Mouse (Mus musculus): ENCODE results near the gene Map3k3. TPM values are rescaled to one million over a fixed set of nuclear protein-coding genes. Genes with fewer than 3 reads are reported as not detected.
"Not testable (repeated sequence)": the region's sequence is repeated elsewhere in the genome, so short reads cannot be mapped to it uniquely, and the experiment has no call there.

The Map3k3 gene
- total RNA-seq, 2 experiments from 2014 or later = 24.2 to 29.1 TPM

- intact Hi-C loops (cut with DNase I) = not testable (repeated sequence)
- peak in 1 of 2 experiments; percentile 19 for DNase-seq (ENCODE audit: low spot score in 2 of 2)
Observed at GRCm38 (mm10) chr11:106066616-106067015, 17.8 kb upstream of the Map3k3 start.

GRCm38 (mm10) chr11:106073774-106074173 lies 10.6 kb upstream of the Map3k3 start:
- intact Hi-C loops (cut with DNase I) = no loop called here
- DNase-seq (ENCODE audit: low spot score in 2 of 2) = no peak

- intact Hi-C loops (cut with DNase I) = no loop called here
- peak; percentile 50 to 53 for DNase-seq (ENCODE audit: low spot score in 2 of 2)
Observed at GRCm38 (mm10) chr11:106076321-106076720, 8.1 kb upstream of the Map3k3 start.

- peak; percentile 50 to 61 for DNase-seq (ENCODE audit: low spot score in 2 of 2)
- intact Hi-C loops (cut with DNase I) = no loop called here
Observed at GRCm38 (mm10) chr11:106084911-106085561, 623 bp downstream of the Map3k3 start.

GRCm38 (mm10) chr11:106098223-106098622 lies 13.8 kb downstream of the Map3k3 start:
- intact Hi-C loops (cut with DNase I) = no loop called here
- DNase-seq (ENCODE audit: low spot score in 2 of 2) = no peak

GRCm38 (mm10) chr11:106102866-106103265 lies 18.5 kb downstream of the Map3k3 start:
- intact Hi-C loops (cut with DNase I) = no loop called here
- no peak for DNase-seq (ENCODE audit: low spot score in 2 of 2)

- DNase-seq (ENCODE audit: low spot score in 2 of 2) = no peak
- intact Hi-C loops (cut with DNase I) = no loop called here
Observed at GRCm38 (mm10) chr11:106106047-106106587, 21.7 kb downstream of the Map3k3 start.

GRCm38 (mm10) chr11:106111688-106112087 lies 27.3 kb downstream of the Map3k3 start:
- DNase-seq (ENCODE audit: low spot score in 2 of 2) = no peak
- intact Hi-C loops (cut with DNase I) = no loop called here

- DNase-seq (ENCODE audit: low spot score in 2 of 2) = no peak
- intact Hi-C loops (cut with DNase I) = no loop called here
Observed at GRCm38 (mm10) chr11:106122221-106122620, 37.8 kb downstream of the Map3k3 start.

- DNase-seq (ENCODE audit: low spot score in 2 of 2) = peak; percentile 9 to 26
Observed at GRCm38 (mm10) chr11:106122736-106123135, 38.3 kb downstream of the Map3k3 start.

GRCm38 (mm10) chr11:106124784-106125183 lies 40.4 kb downstream of the Map3k3 start:
- intact Hi-C loops (cut with DNase I) = no loop called here
- no peak for DNase-seq (ENCODE audit: low spot score in 2 of 2)

More at GRCm38 (mm10) chr11:106122736-106123135, 38.3 kb downstream of the Map3k3 start:
- intact Hi-C loops (cut with DNase I) = no loop called here

GRCm38 (mm10) chr11:106125827-106126226 lies 41.4 kb downstream of the Map3k3 start:
- no peak for DNase-seq (ENCODE audit: low spot score in 2 of 2)
- intact Hi-C loops (cut with DNase I) = no loop called here

GRCm38 (mm10) chr11:106126727-106127373 lies 42.4 kb downstream of the Map3k3 start:
- intact Hi-C loops (cut with DNase I); DNase-seq (ENCODE audit: low spot score in 2 of 2): not testable (repeated sequence)

- DNase-seq (ENCODE audit: low spot score in 2 of 2) = no peak
- intact Hi-C loops (cut with DNase I) = no loop called here
Observed at GRCm38 (mm10) chr11:106129477-106129876, 45.1 kb downstream of the Map3k3 start.

- no peak for DNase-seq (ENCODE audit: low spot score in 2 of 2)
- intact Hi-C loops (cut with DNase I) = no loop called here
Observed at GRCm38 (mm10) chr11:106132516-106132915, 48.1 kb downstream of the Map3k3 start.

GRCm38 (mm10) chr11:106134580-106135528 lies 50.4 kb downstream of the Map3k3 start:
- peak; percentile 48 to 50 for DNase-seq (ENCODE audit: low spot score in 2 of 2)
- intact Hi-C loops (cut with DNase I) = no loop called here

- intact Hi-C loops (cut with DNase I) = no loop called here
- DNase-seq (ENCODE audit: low spot score in 2 of 2) = no peak
Observed at GRCm38 (mm10) chr11:106151219-106151618, 66.8 kb downstream of the Map3k3 start.

- peak in 1 of 2 experiments; percentile 77 for DNase-seq (ENCODE audit: low spot score in 2 of 2)
- intact Hi-C loops (cut with DNase I) = no loop called here
Observed at GRCm38 (mm10) chr11:106152132-106152531, 67.7 kb downstream of the Map3k3 start.

GRCm38 (mm10) chr11:106154091-106154490 lies 69.7 kb downstream of the Map3k3 start:
- intact Hi-C loops (cut with DNase I) = no loop called here
- DNase-seq (ENCODE audit: low spot score in 2 of 2) = no peak

GRCm38 (mm10) chr11:106154770-106155169 lies 70.4 kb downstream of the Map3k3 start:
- no peak for DNase-seq (ENCODE audit: low spot score in 2 of 2)
- intact Hi-C loops (cut with DNase I) = loop anchor here (5.0 kb wide), 1 partner anchor 62 kb away; no protein-coding TSS in a partner anchor

All from left cerebral cortex, postnatal 14 days (tissue).